Mouse (Mus musculus) lung, postnatal 0 days (tissue): ENCODE measurements at regions not wholly inside any gene's neighbourhood (a gene's known extent, or its start where the extent isn't known, plus 50 kb on each side); places are given as distances from the start of the nearest gene placed in this dataset.

Experiments
- CTCF ChIP-seq: IDR thresholded peaks from 2 replicates; pipeline ENCODE4 v1.5.1; 2016; ENCODE audit warnings: antibody characterized with exemption, mild to moderate bottlenecking
- EP300 ChIP-seq: IDR thresholded peaks from 2 replicates; pipeline ENCODE4 v1.6.1; 2016; ENCODE audit warnings: antibody characterized with exemption, mild to moderate bottlenecking, control low read depth

GRCm38 (mm10) chr3:115554809-115555708, 159.8 kb downstream of the S1pr1 start:
- TF ChIP-seq CTCF: no peak
- no peak for TF ChIP-seq EP300
